Mouse (Mus musculus): Measurements from ENCODE around the gene Igfbp1.

DNA sequence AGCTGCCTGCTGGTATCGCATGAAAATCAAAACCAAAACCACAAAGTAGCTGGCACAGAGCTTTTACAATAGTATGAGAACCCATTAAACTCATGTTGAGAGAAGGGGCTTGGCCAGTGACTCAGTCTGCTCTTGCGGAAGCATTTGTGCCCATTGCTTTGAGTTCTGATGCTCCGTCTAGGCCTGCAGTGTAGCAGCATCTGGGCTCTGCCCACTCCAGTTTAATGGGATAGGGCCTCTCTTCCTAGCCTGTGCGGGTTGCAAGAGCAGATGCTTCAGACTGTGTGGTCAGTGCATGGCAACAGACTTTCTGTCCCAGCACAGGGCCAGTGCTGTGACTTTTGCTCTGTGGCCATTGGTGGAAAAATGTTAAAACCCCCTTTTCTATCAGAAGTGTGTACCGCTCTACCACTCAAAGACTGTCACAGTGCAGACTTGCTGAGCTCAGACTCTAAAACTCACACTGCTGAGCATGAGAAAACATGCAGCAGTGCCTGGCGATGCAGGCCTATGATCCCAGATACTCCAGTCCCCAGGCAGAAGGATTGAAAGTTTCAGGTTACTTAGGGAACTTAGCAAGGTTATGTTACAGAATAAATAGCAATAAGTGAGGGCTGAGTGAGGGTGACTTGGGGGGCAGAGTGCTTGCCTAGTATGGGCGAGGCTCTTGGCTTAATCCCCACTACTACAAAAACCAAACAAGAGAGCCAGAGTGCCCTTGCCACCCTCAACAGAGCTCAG, 29.4 kb downstream of the Igfbp1 start:
- no peak for TF ChIP-seq POLR2A (IDR thresholded peaks at IDR 0.05; ENCODE audit: insufficient read length, low read depth)
- TF ChIP-seq MAX (IDR thresholded peaks at IDR 0.05; ENCODE audit: low read depth) = no peak
- TF ChIP-seq MYOD1 (IDR thresholded peaks at IDR 0.05; ENCODE audit: control insufficient read depth in 1 of 3, insufficient read length in 2 of 3, low read depth in 2 of 3) = no peak
- no peak for TF ChIP-seq TCF12 (IDR thresholded peaks at IDR 0.05; ENCODE audit: insufficient read depth, poor library complexity, severe bottlenecking)
- TF ChIP-seq POLR2AphosphoS2 (IDR thresholded peaks at IDR 0.05; ENCODE audit: insufficient read length, low read depth) = no peak

Data from myocyte (in vitro differentiated cells).